Mouse (Mus musculus) CH12.LX (cell line): ENCODE data around the gene Scn9a. TPM values are rescaled to one million over a fixed set of nuclear protein-coding genes. Genes with fewer than 3 reads are reported as not detected.

ENCODE experiments used
- DNase-seq: peaks from one replicate; pipeline ENCODE4 v3.0.0-alpha.2; 2013; ENCODE audit errors: extremely low read depth
- H3K27ac ChIP-seq: 2 replicates; pipeline ENCODE4 v1.5.1; 2012; ENCODE audit warnings: low read depth, mild to moderate bottlenecking, control low read depth, moderate library complexity; ENCODE audit not compliant: insufficient read depth
- H3K27me3 ChIP-seq: replicated peaks from 2 replicates; pipeline ENCODE3; 2012; ENCODE audit warnings: inconsistent platforms
- H3K36me3 ChIP-seq, 2 experiments: replicated peaks in 1 of 2; 2 replicates each; pipeline versions ENCODE3 to v1.6.1; 2012; ENCODE audit warnings: inconsistent platforms in 1 of 2, low read length in 1 of 2, mild to moderate bottlenecking in 1 of 2, mixed read lengths in 1 of 2, moderate library complexity in 1 of 2; ENCODE audit not compliant: control insufficient read depth in 1 of 2, insufficient read depth in 1 of 2
- H3K4me1 ChIP-seq, 2 experiments: 2 replicates each; pipeline ENCODE4 v1.6.1; 2012; ENCODE audit warnings: inconsistent platforms in 1 of 2, moderate library complexity in 1 of 2; ENCODE audit not compliant: insufficient read depth in 2 of 2, control insufficient read depth in 1 of 2
- H3K4me2 ChIP-seq: 2 replicates; pipeline ENCODE4 v1.6.1; 2012; ENCODE audit warnings: low read depth, mild to moderate bottlenecking, control low read depth; ENCODE audit not compliant: poor library complexity, insufficient read depth, severe bottlenecking
- H3K4me3 ChIP-seq, 3 experiments: fragments of 150-350 bp in 1 of 3; sonication (generic) in 1 of 3; replicated peaks in 1 of 3; 2 replicates each; pipeline versions ENCODE3 to v1.5.1; 2011 to 2012; ENCODE audit warnings: low read depth in 2 of 3, low read length in 2 of 3, mild to moderate bottlenecking in 2 of 3, moderate library complexity in 2 of 3, control low read depth in 1 of 3, improper control_type of control experiment in 1 of 3, inconsistent platforms in 1 of 3, mixed read lengths in 1 of 3; ENCODE audit not compliant: poor library complexity in 1 of 3
- H3K79me2 ChIP-seq: replicated peaks from 2 replicates; pipeline ENCODE4 v1.6.1; 2012; ENCODE audit warnings: mild to moderate bottlenecking, moderate library complexity; ENCODE audit not compliant: control insufficient read depth, poor library complexity, insufficient read depth, severe bottlenecking; ENCODE audit errors: extremely low read depth
- H3K9ac ChIP-seq: 2 replicates; pipeline ENCODE4 v1.6.1; 2012; ENCODE audit warnings: low read depth, mild to moderate bottlenecking, control low read depth, moderate library complexity; ENCODE audit not compliant: insufficient read depth
- H3K9me3 ChIP-seq: replicated peaks from 2 replicates; pipeline ENCODE3; 2012; ENCODE audit warnings: low read length, inconsistent platforms, mixed read lengths
- BHLHE40 ChIP-seq: IDR thresholded peaks from 2 replicates; pipeline ENCODE4 v1.6.1; 2011; ENCODE audit warnings: mild to moderate bottlenecking, low read depth, low read length, improper control_type of control experiment
- CHD1 ChIP-seq: IDR thresholded peaks from 2 replicates; pipeline ENCODE4 v1.6.1; 2012; ENCODE audit warnings: low read depth, low read length, improper control_type of control experiment, inconsistent platforms
- CHD2 ChIP-seq: IDR thresholded peaks from 2 replicates; pipeline ENCODE4 v1.6.1; 2011; ENCODE audit warnings: low read length, improper control_type of control experiment
- CTCF ChIP-seq, 2 experiments: IDR thresholded peaks in 1 of 2; conservative IDR thresholded peaks in 1 of 2; 2 replicates each; pipeline ENCODE4 v1.5.1; 2011 to 2012; ENCODE audit warnings: low read depth in 2 of 2, low read length in 2 of 2, improper control_type of control experiment in 1 of 2, inconsistent platforms in 1 of 2, mild to moderate bottlenecking in 1 of 2, moderate library complexity in 1 of 2
- EP300 ChIP-seq: IDR thresholded peaks from 2 replicates; pipeline ENCODE4 v1.6.1; 2011; ENCODE audit warnings: low read length, improper control_type of control experiment
- ETS1 ChIP-seq: conservative IDR thresholded peaks from 2 replicates; pipeline ENCODE4 v1.6.1; 2012; ENCODE audit warnings: low read depth, mild to moderate bottlenecking, inconsistent platforms, low read length, improper control_type of control experiment, moderate library complexity
- IRF4 ChIP-seq: IDR thresholded peaks from 2 replicates; pipeline ENCODE4 v1.6.1; 2014; ENCODE audit warnings: low read depth, mild to moderate bottlenecking, inconsistent platforms, low read length, improper control_type of control experiment
- JUN ChIP-seq: IDR thresholded peaks from 2 replicates; pipeline ENCODE4 v1.6.1; 2011; ENCODE audit warnings: low read depth, mild to moderate bottlenecking, low read length, improper control_type of control experiment, moderate library complexity; ENCODE audit not compliant: insufficient read depth
- JUND ChIP-seq: conservative IDR thresholded peaks from 2 replicates; pipeline ENCODE4 v1.6.1; 2011; ENCODE audit warnings: low read depth, low read length, improper control_type of control experiment
- KAT2A ChIP-seq: IDR thresholded peaks from 2 replicates; pipeline ENCODE4 v1.6.1; 2012; ENCODE audit warnings: low read length, improper control_type of control experiment, inconsistent platforms; ENCODE audit not compliant: insufficient replicate concordance
- MAFK ChIP-seq: IDR thresholded peaks from 2 replicates; pipeline ENCODE4 v1.6.1; 2011; ENCODE audit warnings: low read length, improper control_type of control experiment; ENCODE audit not compliant: insufficient replicate concordance
- MAX ChIP-seq: IDR thresholded peaks from 2 replicates; pipeline ENCODE4 v1.6.1; 2011; ENCODE audit warnings: low read length, improper control_type of control experiment
- MAZ ChIP-seq: IDR thresholded peaks from 2 replicates; pipeline ENCODE4 v1.6.1; 2012; ENCODE audit warnings: low read depth, mild to moderate bottlenecking, inconsistent platforms, low read length, improper control_type of control experiment, moderate library complexity
- MYC ChIP-seq: IDR thresholded peaks from 2 replicates; pipeline ENCODE4 v1.6.1; 2011; ENCODE audit warnings: low read depth, mild to moderate bottlenecking, improper control_type of control experiment, low read length
- NELFE ChIP-seq: IDR thresholded peaks from 2 replicates; pipeline ENCODE4 v1.6.1; 2011; ENCODE audit warnings: low read depth, low read length, improper control_type of control experiment
- PAX5 ChIP-seq: IDR thresholded peaks from 2 replicates; pipeline ENCODE4 v1.6.1; 2012; ENCODE audit warnings: low read length, inconsistent platforms, mixed read lengths
- POLR2AphosphoS2 ChIP-seq: IDR thresholded peaks from 2 replicates; pipeline ENCODE4 v1.6.1; 2011; ENCODE audit warnings: low read depth, low read length, improper control_type of control experiment
- RAD21 ChIP-seq: IDR thresholded peaks from 2 replicates; pipeline ENCODE4 v1.6.1; 2011; ENCODE audit warnings: low read depth, mild to moderate bottlenecking, low read length, improper control_type of control experiment, moderate library complexity
- RCOR1 ChIP-seq: conservative IDR thresholded peaks from 2 replicates; pipeline ENCODE4 v1.6.1; 2012; ENCODE audit warnings: low read depth, mild to moderate bottlenecking, inconsistent platforms, low read length, improper control_type of control experiment
- SMC3 ChIP-seq: IDR thresholded peaks from 2 replicates; pipeline ENCODE4 v1.6.1; 2011; ENCODE audit warnings: low read depth, low read length, improper control_type of control experiment
- TBP ChIP-seq: conservative IDR thresholded peaks from 2 replicates; pipeline ENCODE4 v1.6.1; 2011; ENCODE audit warnings: low read depth, low read length, improper control_type of control experiment
- ZC3H11A ChIP-seq: IDR thresholded peaks from 2 replicates; pipeline ENCODE4 v1.6.1; 2012; ENCODE audit warnings: low read depth, mild to moderate bottlenecking, inconsistent platforms, low read length, improper control_type of control experiment
- ZKSCAN1 ChIP-seq: IDR thresholded peaks from 2 replicates; pipeline ENCODE4 v1.6.1; 2012; ENCODE audit warnings: low read depth, inconsistent platforms, low read length, improper control_type of control experiment, borderline replicate concordance
- ZMIZ1 ChIP-seq: IDR thresholded peaks from 2 replicates; pipeline ENCODE4 v1.6.1; 2012; ENCODE audit warnings: low read depth, mild to moderate bottlenecking, inconsistent platforms, low read length, improper control_type of control experiment
- dilution Hi-C: fragments of 300-500 bp; cut with MboI; formaldehyde crosslinking; loops from 2 replicates; pipeline ENCODE4 v1.14.3; 2020; ENCODE audit warnings: low sequenced_read_pairs; ENCODE audit not compliant: extremely low pct_unique_long_range_greater_than_20kb, extremely low pct_ligation_motif_present
- in situ Hi-C: fragments of 300-500 bp; cut with MboI; formaldehyde crosslinking; loops from 3 replicates; pipeline ENCODE4 v1.14.3; 2019; ENCODE audit warnings: low sequenced_read_pairs, low pct_ligation_motif_present, low pct_unique_long_range_greater_than_20kb, mixed read lengths
- polyA plus RNA-seq: library from polyadenylated mRNA; unstranded; fragments of >175 nt; gene quantifications from 2 replicates; pipeline ENCODE4 v1.2.1, GENCODE M21; 2012; ENCODE audit warnings: low read depth; ENCODE audit not compliant: insufficient read length
- total RNA-seq, 2 experiments: library from RNA; depleted of rRNA; stranded (reverse); fragments of 300-350 nt in 1 of 2; fragments of >200 nt in 1 of 2; gene quantifications; 2 replicates each; pipeline ENCODE4 v1.2.3; 2012 to 2014

Scn9a gene
- total and polyA plus RNA-seq, 3 experiments = not detected

GRCm38 (mm10) chr2:66478395-66478794 lies 156.4 kb downstream of the Scn9a start:
- Histone ChIP-seq H3K4me2 (no peak overlapping the region), H3K4me3 (no peak overlapping the region), H3K79me2 (no peaks in the 10 kb centered on the region), H3K36me3 (no peaks in the 10 kb centered on the region), H3K9ac (no peak overlapping the region), H3K4me1 (no peaks in the 10 kb centered on the region), H3K9me3 (no peaks in the 10 kb centered on the region), H3K27me3 (no peaks in the 10 kb centered on the region), H3K27ac (no peak overlapping the region)
- in situ Hi-C loops (no loop called here), dilution Hi-C loops (no loop called here)
- no peak for DNase-seq
- TF ChIP-seq EP300 (no peak), RAD21 (no peak), ETS1 (no peak), ZKSCAN1 (no peak), IRF4 (no peak)

GRCm38 (mm10) chr2:66473181-66473822 lies 161.5 kb downstream of the Scn9a start:
- no peaks in the 10 kb centered on the region for H3K36me3 ChIP-seq
- no peaks in the 10 kb centered on the region for H3K4me1 ChIP-seq
- no peak overlapping the region for H3K4me3 ChIP-seq
- TF ChIP-seq CHD1 (no peak), SMC3 (no peak), MAZ (no peak), RAD21 (peak; percentile 19), MYC (no peak), CTCF (conservative IDR thresholded peaks at IDR 0.05 in 1 of 2, IDR thresholded peaks at IDR 0.05 in 1 of 2; ENCODE audit: low read depth in 2 of 2, low read length in 2 of 2) (peak in 1 of 2 experiments; percentile 17; a peak in 1 of 4 replicates), KAT2A (no peak), POLR2AphosphoS2 (no peak)
- no peak for DNase-seq
- peaks cover 2% of the 10 kb centered on the region for H3K9me3 ChIP-seq
- dilution Hi-C loops = no loop called here
- no peaks in the 10 kb centered on the region for H3K79me2 ChIP-seq
- H3K4me2 ChIP-seq = no peak overlapping the region
- in situ Hi-C loops = no loop called here
- no peak overlapping the region for H3K9ac ChIP-seq
- H3K27me3 ChIP-seq = no peaks in the 10 kb centered on the region
- no peak overlapping the region for H3K27ac ChIP-seq

- H3K27ac ChIP-seq = no peak overlapping the region
- no peaks in the 10 kb centered on the region for H3K36me3 ChIP-seq
- H3K4me1 ChIP-seq = no peaks in the 10 kb centered on the region
- no peak overlapping the region for H3K4me2 ChIP-seq
- H3K9me3 ChIP-seq = peaks cover 17% of the 10 kb centered on the region
- no peaks in the 10 kb centered on the region for H3K27me3 ChIP-seq
- dilution Hi-C loops = no loop called here
- H3K9ac ChIP-seq = no peak overlapping the region
- in situ Hi-C loops = no loop called here
- DNase-seq = no peak
- no peak for TF ChIP-seq RAD21
- TF ChIP-seq ZC3H11A = no peak
- TF ChIP-seq JUN = no peak
- TF ChIP-seq MYC = no peak
- no peak for TF ChIP-seq PAX5
- TF ChIP-seq JUND = no peak
- no peak for TF ChIP-seq NELFE
- no peak for TF ChIP-seq TBP
- no peak for TF ChIP-seq POLR2AphosphoS2
- no peak for TF ChIP-seq MAFK
- no peak for TF ChIP-seq ZMIZ1
- no peak for TF ChIP-seq BHLHE40
- no peak for TF ChIP-seq CHD1
- TF ChIP-seq MAX = no peak
- TF ChIP-seq RCOR1 = no peak
- no peak for TF ChIP-seq CHD2
- H3K79me2 ChIP-seq = no peaks in the 10 kb centered on the region
- no peak overlapping the region for H3K4me3 ChIP-seq
These were observed 169.3 kb downstream of the Scn9a start for GRCm38 (mm10) chr2:66465484-66465883.
